Mouse (Mus musculus): Measurements from ENCODE around the gene Plbd1. TPM values are rescaled to one million over a fixed set of nuclear protein-coding genes. Genes with fewer than 3 reads are reported as not detected.

Gene Plbd1
- polyA plus RNA-seq, 1 experiment from 2014 or later, result 20.1 TPM

DNA sequence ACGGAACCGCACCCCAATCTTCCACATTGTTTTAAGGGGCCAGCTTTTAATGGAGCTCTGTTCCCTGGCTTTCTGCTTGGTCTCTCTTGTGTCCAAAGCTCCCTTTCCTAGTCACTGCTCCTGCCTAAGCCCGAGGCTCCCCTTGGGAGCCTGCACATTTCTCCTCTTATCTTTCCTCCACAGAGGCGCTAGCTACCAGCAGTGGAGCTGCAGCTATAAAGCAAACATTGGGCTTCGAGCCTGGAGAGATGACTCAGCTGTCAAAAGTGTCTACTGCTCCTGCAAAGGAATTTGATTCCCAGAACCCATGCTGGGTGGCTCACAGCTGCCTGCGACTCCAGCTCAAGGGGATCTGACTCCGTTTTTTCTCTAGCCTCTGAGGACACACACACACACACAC lies 10.7 kb upstream of the Plbd1 start:
- no peak overlapping the region for H3K9ac ChIP-seq
- H3K27me3 ChIP-seq (replicated peaks), result no peaks in the 10 kb centered on the region
- WGBS, result 37% methylated on average over 7 of the region's 7 CpGs
- H3K4me1 ChIP-seq, result no peaks in the 10 kb centered on the region
- peak overlapping the region; percentile 48; the same call in 1 of the 2 replicates for H3K27ac ChIP-seq
- H3K4me3 ChIP-seq (replicated peaks), result no peak overlapping the region
- H3K4me2 ChIP-seq, result no peak overlapping the region
- ATAC-seq (ENCODE audit: insufficient read depth, low FRiP score, low read depth), result peak; percentile 62
- no peaks in the 10 kb centered on the region for H3K36me3 ChIP-seq
- H3K9me3 ChIP-seq, result no peaks in the 10 kb centered on the region

DNA sequence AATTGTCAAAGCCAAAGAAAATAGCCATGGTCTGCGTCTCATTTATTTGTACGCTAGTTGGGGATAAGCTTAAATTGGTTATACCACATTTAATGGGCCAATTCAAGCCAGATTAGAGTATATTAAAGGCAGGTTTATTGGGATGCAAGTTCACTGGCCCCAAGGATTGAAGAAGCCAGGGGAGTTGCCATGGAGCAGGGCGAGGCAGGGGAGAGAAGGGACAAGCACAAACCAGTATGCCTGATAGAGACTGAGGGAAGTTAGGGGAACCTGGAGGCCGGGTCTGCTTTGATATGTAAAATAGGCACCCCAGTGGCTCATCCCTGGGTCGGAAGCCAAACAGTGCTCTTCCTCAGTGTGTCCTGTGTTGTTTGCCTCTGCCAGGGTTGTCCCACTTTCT lies 7.5 kb upstream of the Plbd1 start:
- Histone ChIP-seq H3K27me3 (replicated peaks) (no peaks in the 10 kb centered on the region), H3K4me1 (no peaks in the 10 kb centered on the region), H3K4me3 (replicated peaks) (no peak overlapping the region), H3K36me3 (no peaks in the 10 kb centered on the region), H3K9ac (no peak overlapping the region), H3K4me2 (no peak overlapping the region), H3K27ac (no peak overlapping the region), H3K9me3 (no peaks in the 10 kb centered on the region)
- ATAC-seq (ENCODE audit: insufficient read depth, low FRiP score, low read depth), result no peak
- 65% methylated on average over 5 of the region's 5 CpGs for WGBS

DNA sequence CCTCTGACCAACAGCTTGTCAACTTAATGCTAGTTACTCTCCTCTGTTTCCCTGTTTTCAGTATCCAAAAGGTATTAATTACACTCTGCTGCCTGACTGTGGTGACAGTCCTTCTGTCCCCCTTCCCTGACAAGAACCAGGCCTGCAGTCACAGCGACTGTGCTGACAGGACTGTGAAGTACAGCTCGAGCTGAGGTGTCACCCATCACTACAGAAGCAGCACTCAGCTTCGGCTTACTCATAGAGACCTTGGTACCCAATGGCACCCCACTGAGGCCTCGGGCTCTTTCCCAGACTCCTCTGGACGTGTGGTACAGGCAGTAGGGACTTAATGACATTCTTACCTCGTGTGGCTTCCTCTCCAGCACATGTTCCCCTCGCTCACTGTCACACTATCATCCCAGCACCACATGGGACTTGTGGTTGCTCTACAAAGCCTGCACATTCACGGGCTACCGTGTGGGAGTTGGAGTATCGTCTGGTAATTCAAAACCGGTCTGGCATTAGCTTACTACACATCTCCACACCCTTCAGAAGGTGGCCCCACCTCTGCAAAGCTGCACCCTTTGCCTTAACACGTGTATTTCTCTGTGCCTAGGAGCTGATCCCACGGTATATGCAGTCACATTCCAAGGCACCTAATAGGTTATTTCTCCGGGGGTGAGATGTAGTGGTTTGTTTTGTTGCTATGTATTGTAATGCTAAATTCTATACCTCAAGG lies 6.7 kb upstream of the Plbd1 start:
- Histone ChIP-seq H3K4me3 (replicated peaks) (no peak overlapping the region), H3K4me2 (no peak overlapping the region), H3K9me3 (no peaks in the 10 kb centered on the region), H3K9ac (no peak overlapping the region), H3K27ac (peak overlapping the region; percentile 35; the same call in 1 of the 2 replicates), H3K4me1 (no peaks in the 10 kb centered on the region), H3K36me3 (no peaks in the 10 kb centered on the region), H3K27me3 (replicated peaks) (no peaks in the 10 kb centered on the region)
- WGBS, result 44% methylated on average over 14 of the region's 14 CpGs
- peak; percentile 58; the same call in 1 of the 2 replicates for ATAC-seq (ENCODE audit: insufficient read depth, low FRiP score, low read depth)

DNA sequence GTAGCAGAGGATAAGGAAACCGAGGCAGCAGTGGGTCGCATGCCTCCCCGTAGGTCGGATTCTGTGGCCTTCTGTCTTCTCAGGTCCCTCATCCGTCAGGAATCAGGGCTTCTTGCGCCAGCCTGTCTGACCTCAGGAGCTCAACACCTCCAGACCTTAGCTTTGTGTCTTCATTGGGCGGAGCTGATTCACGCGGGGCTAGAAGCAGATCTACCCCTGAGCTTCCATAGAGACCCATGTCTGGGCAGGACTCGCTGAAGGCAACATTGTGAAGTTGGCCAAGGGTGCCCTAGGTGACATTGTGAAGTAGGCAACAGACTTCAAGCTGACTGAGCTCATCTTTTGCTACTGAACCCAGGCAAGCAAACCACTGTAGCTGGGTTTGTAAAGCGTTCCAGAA lies 335 bp upstream of the Plbd1 start:
- Histone ChIP-seq H3K9ac (no peak overlapping the region), H3K27me3 (replicated peaks) (peaks cover 11% of the 10 kb centered on the region), H3K27ac (no peak overlapping the region), H3K4me1 (peaks cover 10% of the 10 kb centered on the region), H3K4me3 (replicated peaks) (peak overlapping the region; percentile 38), H3K36me3 (no peaks in the 10 kb centered on the region), H3K4me2 (peak overlapping the region; percentile 77), H3K9me3 (no peaks in the 10 kb centered on the region)
- no peak for ATAC-seq (ENCODE audit: insufficient read depth, low FRiP score, low read depth)
- WGBS, result 35% methylated on average over 11 of the region's 11 CpGs

GRCm38 (mm10) chr6:136660831-136661705 lies 660 bp downstream of the Plbd1 start:
- H3K4me1 ChIP-seq, result peaks cover 10% of the 10 kb centered on the region
- WGBS, result 19% methylated on average over 34 of the region's 34 CpGs
- H3K27ac ChIP-seq, result no peak overlapping the region; the same call in 1 of the 2 replicates
- no peaks in the 10 kb centered on the region for H3K9me3 ChIP-seq
- H3K4me2 ChIP-seq, result peak overlapping the region; percentile 77
- H3K36me3 ChIP-seq, result no peaks in the 10 kb centered on the region
- peak overlapping the region; percentile 32; the same call in 1 of the 2 replicates for H3K9ac ChIP-seq
- no peak for ATAC-seq (ENCODE audit: insufficient read depth, low FRiP score, low read depth)
- peak overlapping the region; percentile 38 for H3K4me3 ChIP-seq (replicated peaks)
- H3K27me3 ChIP-seq (replicated peaks), result peaks cover 11% of the 10 kb centered on the region

DNA sequence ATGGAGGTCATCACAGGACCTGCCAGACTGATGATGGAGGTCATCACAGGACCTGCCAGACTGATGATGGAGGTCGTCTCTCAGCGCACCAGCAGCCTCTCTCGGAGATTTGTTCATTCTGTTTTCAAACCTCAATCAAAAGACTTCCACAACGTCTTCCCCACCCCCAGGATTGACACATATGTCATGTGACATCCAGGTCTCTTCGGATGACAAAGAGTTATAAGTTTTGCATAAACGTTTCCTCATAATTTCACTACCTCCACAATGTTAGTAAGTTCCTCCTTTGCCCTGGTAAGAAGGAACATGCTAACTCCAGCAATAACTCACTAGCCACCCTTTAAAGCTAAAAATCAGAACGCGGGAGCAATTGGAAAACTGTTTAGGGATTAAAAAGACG lies 2.5 kb downstream of the Plbd1 start:
- Histone ChIP-seq H3K4me2 (no peak overlapping the region), H3K27me3 (replicated peaks) (peaks cover 11% of the 10 kb centered on the region), H3K4me3 (replicated peaks) (no peak overlapping the region), H3K27ac (no peak overlapping the region), H3K4me1 (peaks cover 10% of the 10 kb centered on the region), H3K9me3 (no peaks in the 10 kb centered on the region), H3K9ac (no peak overlapping the region), H3K36me3 (no peaks in the 10 kb centered on the region)
- 85% methylated on average over 9 of the region's 9 CpGs for WGBS
- no peak for ATAC-seq (ENCODE audit: insufficient read depth, low FRiP score, low read depth)

DNA sequence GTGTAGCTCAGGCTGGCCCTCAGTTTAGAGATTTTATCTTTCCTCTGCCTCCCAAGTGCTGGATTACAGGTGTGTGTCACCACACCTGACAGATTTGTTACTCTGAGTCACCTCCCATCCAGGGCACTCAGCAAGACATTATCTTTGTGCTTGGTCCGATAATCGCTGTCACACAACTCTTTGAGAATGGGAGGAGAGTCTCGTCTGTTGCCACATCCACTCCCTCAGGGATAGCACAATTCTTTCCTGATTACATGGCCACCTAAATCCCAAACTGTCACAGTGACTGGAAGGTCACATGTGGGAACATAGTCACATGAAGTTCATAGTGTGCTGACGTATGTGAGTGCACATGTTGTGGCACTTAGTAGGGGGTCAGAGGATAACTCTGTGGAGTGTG lies 3.4 kb downstream of the Plbd1 start:
- peaks cover 11% of the 10 kb centered on the region for H3K27me3 ChIP-seq (replicated peaks)
- H3K36me3 ChIP-seq, result no peaks in the 10 kb centered on the region
- H3K9me3 ChIP-seq, result no peaks in the 10 kb centered on the region
- no peak overlapping the region for H3K27ac ChIP-seq
- ATAC-seq (ENCODE audit: insufficient read depth, low FRiP score, low read depth), result no peak
- WGBS, result 76% methylated on average over 4 of the region's 4 CpGs
- H3K9ac ChIP-seq, result no peak overlapping the region
- no peak overlapping the region for H3K4me3 ChIP-seq (replicated peaks)
- peaks cover 10% of the 10 kb centered on the region for H3K4me1 ChIP-seq
- no peak overlapping the region for H3K4me2 ChIP-seq

GRCm38 (mm10) chr6:136655786-136656185 lies 5.9 kb downstream of the Plbd1 start:
- H3K4me2 ChIP-seq, result peak overlapping the region; percentile 21; the same call in 1 of the 2 replicates
- H3K36me3 ChIP-seq, result no peaks in the 10 kb centered on the region
- no peak overlapping the region for H3K9ac ChIP-seq
- H3K4me1 ChIP-seq, result no peaks in the 10 kb centered on the region
- H3K9me3 ChIP-seq, result no peaks in the 10 kb centered on the region
- no peak overlapping the region for H3K27ac ChIP-seq
- no peaks in the 10 kb centered on the region for H3K27me3 ChIP-seq (replicated peaks)
- ATAC-seq (ENCODE audit: insufficient read depth, low FRiP score, low read depth), result no peak
- H3K4me3 ChIP-seq (replicated peaks), result no peak overlapping the region
- 61% methylated on average over 11 of the region's 11 CpGs for WGBS

DNA sequence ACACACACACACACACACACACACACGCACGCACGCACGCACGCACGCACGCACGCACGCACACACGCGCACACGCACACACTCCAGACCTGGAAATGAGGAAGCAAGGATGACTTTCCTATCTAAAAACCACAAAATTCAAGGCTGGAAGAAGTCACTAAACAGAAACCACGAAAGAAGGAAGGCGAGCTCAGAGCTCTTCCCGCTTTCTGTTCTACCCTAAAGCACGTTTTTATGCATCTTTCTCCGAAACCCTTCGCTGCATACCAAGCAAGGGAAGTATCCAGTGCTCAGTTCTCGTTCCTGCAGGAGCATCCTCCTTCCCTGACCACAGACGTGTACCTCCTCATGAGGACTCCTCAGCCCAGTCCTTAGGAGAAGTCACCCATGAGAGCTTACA lies 7.3 kb downstream of the Plbd1 start:
- Histone ChIP-seq H3K27me3 (replicated peaks) (no peaks in the 10 kb centered on the region), H3K27ac (no peak overlapping the region), H3K4me2 (no peak overlapping the region), H3K9ac (no peak overlapping the region), H3K4me3 (replicated peaks) (no peak overlapping the region), H3K4me1 (no peaks in the 10 kb centered on the region), H3K9me3 (no peaks in the 10 kb centered on the region), H3K36me3 (no peaks in the 10 kb centered on the region)
- no peak for ATAC-seq (ENCODE audit: insufficient read depth, low FRiP score, low read depth)
- WGBS, result 91% methylated on average over 20 of the region's 20 CpGs

- H3K9ac ChIP-seq, result no peak overlapping the region
- no peak for ATAC-seq (ENCODE audit: insufficient read depth, low FRiP score, low read depth)
- H3K4me1 ChIP-seq, result no peaks in the 10 kb centered on the region
- H3K36me3 ChIP-seq, result no peaks in the 10 kb centered on the region
- H3K9me3 ChIP-seq, result no peaks in the 10 kb centered on the region
- H3K27ac ChIP-seq, result no peak overlapping the region
- H3K4me2 ChIP-seq, result no peak overlapping the region
- WGBS, result 51% methylated on average over 5 of the region's 5 CpGs
- no peak overlapping the region for H3K4me3 ChIP-seq (replicated peaks)
- H3K27me3 ChIP-seq (replicated peaks), result no peaks in the 10 kb centered on the region
These were observed 8.4 kb downstream of the Plbd1 start for GRCm38 (mm10) chr6:136653331-136653730.

- Histone ChIP-seq H3K4me3 (replicated peaks) (no peak overlapping the region), H3K9ac (no peak overlapping the region), H3K9me3 (no peaks in the 10 kb centered on the region), H3K27ac (no peak overlapping the region), H3K4me2 (no peak overlapping the region), H3K36me3 (no peaks in the 10 kb centered on the region), H3K4me1 (no peaks in the 10 kb centered on the region), H3K27me3 (replicated peaks) (no peaks in the 10 kb centered on the region)
- no peak for ATAC-seq (ENCODE audit: insufficient read depth, low FRiP score, low read depth)
- 86% methylated on average over 8 of the region's 8 CpGs for WGBS
These were observed 11.1 kb downstream of the Plbd1 start for GRCm38 (mm10) chr6:136650664-136651063.

DNA sequence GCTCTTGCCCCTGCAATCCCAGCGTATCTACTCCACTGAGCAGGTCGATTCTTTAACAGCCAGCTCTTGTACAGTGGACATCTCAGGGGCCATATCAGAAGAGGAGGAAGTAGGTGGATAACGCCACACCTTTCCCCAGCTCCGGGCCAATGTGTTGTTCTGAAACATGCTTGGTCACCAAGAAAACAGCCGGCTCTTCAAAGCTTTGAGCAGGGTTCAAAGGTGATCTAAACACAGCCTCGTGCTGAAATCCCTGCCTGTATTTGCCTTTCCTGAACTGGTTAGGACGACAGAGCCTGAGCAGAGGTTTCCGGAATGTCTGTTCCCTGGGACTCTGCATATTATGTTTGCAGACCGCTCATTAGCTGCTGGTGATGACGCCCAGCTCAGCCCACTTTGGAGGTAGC lies 14.3 kb downstream of the Plbd1 start:
- Histone ChIP-seq H3K4me2 (no peak overlapping the region), H3K36me3 (no peaks in the 10 kb centered on the region), H3K9me3 (no peaks in the 10 kb centered on the region), H3K27me3 (replicated peaks) (no peaks in the 10 kb centered on the region), H3K4me3 (replicated peaks) (no peak overlapping the region), H3K9ac (no peak overlapping the region), H3K4me1 (no peaks in the 10 kb centered on the region), H3K27ac (no peak overlapping the region)
- 40% methylated on average over 10 of the region's 10 CpGs for whole genome bisulfite sequencing
- ATAC-seq (ENCODE audit: insufficient read depth, low FRiP score, low read depth), result peak; percentile 67

All from stomach, embryonic 15.5 days (tissue).